Mouse (Mus musculus) fibroblast of lung, adult 2 months (primary cell): ENCODE measurements around the gene Dnajc4.

Source experiments
- DNase-seq: peaks from one replicate; pipeline ENCODE4 v3.0.0-alpha.2; 2011; ENCODE audit warnings: low read depth

Gene Dnajc4

GRCm38 (mm10) chr19:6975537-6976521 lies 16.5 kb downstream of the Dnajc4 start, which contains the start of gene Plcb3:
Gene Plcb3, minus strand, starts transcription at chr19:6976470.
- no peak for DNase-seq

GRCm38 (mm10) chr19:6974211-6975205 lies 17.9 kb downstream of the Dnajc4 start, which contains the start of gene Ppp1r14b:
Gene Ppp1r14b, plus strand, starts transcription at chr19:6974968.
- DNase-seq, result peak; percentile 60

GRCm38 (mm10) chr19:6973581-6974190 lies 18.7 kb downstream of the Dnajc4 start:
- DNase-seq, result no peak

- no peak for DNase-seq
Observed at GRCm38 (mm10) chr19:6972247-6972917, 20.0 kb downstream of the Dnajc4 start.

DNA sequence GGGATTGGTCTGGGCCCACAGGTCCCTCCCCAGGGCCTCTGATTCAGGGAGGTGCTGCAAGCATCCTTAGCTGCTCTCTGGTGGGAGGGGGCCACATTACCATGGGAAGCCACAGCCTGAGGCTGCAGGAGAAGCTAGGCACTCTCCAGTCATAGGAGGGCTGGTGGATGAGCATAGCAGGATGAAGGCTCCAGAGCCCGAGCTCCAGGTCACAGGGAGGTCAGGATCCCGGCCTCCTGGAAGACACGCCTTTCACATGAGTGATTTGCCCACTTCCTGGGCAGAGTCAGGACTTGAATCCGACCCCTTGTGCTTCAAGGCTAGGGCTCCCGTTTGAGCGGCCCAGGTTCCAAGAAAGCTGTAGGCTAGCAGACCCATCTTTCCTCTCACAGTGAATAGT lies 20.7 kb downstream of the Dnajc4 start:
- DNase-seq, result no peak

GRCm38 (mm10) chr19:6970460-6971085 lies 21.8 kb downstream of the Dnajc4 start:
- no peak for DNase-seq

- DNase-seq, result no peak
Observed at GRCm38 (mm10) chr19:6969665-6970381, 22.5 kb downstream of the Dnajc4 start.

- DNase-seq, result no peak
Observed at GRCm38 (mm10) chr19:6969291-6969664, 23.1 kb downstream of the Dnajc4 start.

DNA sequence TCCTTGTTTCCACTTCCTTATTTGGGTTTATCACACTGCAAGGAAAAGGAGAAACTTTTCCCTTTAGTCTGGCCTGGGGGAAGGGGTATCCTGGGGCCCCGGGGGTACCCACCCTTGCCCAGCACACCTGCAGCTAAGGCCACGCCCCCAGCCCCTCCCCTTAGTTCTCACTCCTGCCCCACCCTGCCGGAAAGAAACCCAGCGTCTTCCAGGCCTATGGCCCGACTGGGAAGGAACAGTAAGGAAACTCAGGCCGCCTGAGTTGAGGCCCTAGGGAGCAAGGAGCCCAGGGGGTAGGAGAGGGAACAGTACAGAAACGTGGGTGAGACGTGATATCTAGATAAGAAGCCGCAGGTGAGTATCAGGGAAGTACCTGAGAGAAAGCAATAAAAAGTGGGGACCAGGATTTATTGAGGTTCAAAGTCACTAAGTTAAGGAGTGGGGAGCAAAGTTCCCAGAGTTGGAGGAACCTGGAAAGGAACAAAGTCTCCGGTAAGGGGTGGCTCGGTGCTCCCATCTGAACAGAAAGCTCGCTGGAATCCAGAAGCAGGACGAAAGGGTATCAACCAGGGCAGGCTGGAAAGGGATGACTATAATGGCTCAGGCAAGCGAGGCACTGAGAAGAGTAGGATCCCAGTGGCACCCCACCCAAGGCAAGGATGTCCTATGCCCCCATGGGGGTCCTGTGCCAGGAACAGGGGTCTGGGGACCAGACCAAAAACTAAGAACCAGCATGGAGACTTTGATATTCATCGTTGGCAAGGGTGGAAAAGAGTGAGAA lies 23.7 kb downstream of the Dnajc4 start:
- no peak for DNase-seq

DNA sequence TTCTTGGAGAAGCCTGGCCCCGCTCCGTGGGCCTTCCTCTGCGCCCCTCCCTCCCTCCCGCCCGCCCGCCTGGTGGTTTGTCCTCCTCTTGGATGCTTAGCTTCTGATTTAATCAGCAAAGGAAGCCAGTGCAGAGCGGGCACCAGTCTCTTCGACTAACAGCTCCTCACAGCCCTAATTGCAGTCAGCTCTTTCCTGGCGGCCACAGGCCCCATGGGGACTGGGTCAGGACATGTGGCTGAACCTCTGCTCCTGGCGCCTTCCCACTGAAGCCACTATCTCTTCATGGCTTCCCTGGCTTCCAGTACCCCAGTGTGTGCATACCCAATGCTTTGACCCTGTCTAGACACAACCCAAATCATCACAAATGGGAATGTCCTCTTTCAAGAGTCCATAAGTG lies 35.9 kb downstream of the Dnajc4 start:
- no peak for DNase-seq

- no peak for DNase-seq
Observed at GRCm38 (mm10) chr19:6955424-6955823, 36.9 kb downstream of the Dnajc4 start.

DNA sequence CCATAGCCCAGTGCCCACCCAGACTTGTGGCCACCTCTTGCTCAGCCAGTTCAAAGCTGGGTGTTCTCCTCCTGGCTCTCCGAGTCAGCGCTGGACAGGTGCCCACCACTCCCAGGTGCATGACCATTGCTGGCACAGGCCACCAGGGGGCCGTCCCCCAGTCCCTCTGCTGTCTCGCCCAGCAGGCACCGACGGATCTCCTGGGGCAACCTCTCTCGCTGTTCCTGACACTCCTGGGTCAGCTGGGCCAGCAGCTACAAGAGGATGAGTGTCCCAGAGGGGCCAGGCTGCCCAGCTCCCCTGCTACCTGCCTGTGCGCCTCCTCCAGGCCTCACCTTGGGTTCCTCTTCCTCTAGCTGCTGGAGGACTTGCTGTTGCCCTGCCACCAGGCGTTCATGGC lies 38.3 kb downstream of the Dnajc4 start:
- DNase-seq, result no peak

- DNase-seq, result no peak
Observed at GRCm38 (mm10) chr19:6952712-6953037, 39.7 kb downstream of the Dnajc4 start.

GRCm38 (mm10) chr19:6951994-6952711 lies 40.2 kb downstream of the Dnajc4 start:
- DNase-seq, result peak; percentile 78

GRCm38 (mm10) chr19:6951381-6951968 lies 40.9 kb downstream of the Dnajc4 start:
- peak; percentile 83 for DNase-seq

DNA sequence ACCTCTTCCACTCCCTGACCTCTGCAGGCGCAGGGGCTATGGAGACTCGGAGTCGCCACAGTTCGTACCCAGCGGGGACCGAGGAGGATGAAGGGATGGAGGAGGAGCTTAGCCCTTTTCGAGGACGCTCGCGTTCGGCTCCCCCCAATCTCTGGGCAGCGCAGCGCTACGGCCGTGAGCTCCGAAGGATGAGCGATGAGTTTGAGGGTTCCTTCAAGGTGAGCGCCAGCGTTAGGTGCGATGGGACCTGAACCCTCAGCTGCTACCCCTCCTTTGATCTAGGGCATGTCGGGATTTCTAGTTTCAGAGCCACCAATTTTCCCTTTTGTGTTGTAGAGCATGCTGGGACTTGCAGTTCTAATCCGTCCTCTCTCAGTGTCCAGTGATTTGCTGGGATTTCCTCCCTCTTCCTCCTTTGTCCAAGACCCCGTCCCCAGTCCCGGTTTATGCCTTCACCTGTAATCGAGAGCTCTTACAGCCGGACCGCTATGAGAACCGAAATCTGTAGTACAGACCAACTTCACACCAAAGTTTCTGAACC lies 41.7 kb downstream of the Dnajc4 start:
- DNase-seq, result no peak

- DNase-seq, result no peak
Observed at GRCm38 (mm10) chr19:6949951-6950350, 42.4 kb downstream of the Dnajc4 start.

DNA sequence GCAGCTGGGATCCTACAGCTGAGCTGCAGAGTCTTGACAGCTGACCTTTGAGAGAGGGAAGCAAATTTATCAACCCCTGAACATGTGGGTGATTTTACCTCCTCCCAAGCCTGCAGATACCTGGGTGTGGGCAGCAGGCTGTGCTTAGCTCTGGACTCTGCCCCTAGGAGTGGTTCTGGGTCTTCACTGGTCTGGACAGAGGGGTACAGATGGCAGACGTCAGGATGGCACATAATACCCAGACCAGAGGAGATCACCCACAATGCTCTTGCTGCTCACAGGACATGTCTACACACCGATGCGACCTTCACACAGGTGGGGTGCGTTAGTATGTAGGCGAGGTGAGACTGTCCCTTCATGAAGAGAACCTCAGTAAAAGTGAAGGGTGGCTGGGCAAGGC lies 42.8 kb downstream of the Dnajc4 start:
- DNase-seq, result no peak
